Mouse (Mus musculus) liver, embryonic 16.5 days (tissue): ENCODE measurements around the gene Brsk1. TPM values are rescaled to one million over a fixed set of nuclear protein-coding genes. Genes with fewer than 3 reads are reported as not detected.
A peak's percentile ranks its signal among the peaks of the same experiment; 100 is the strongest.

Experiments used
- ATAC-seq: fragments of 200-750 bp; cut with Nextera tagmentation; 2 replicates; pipeline ENCODE4 v1.8.0; 2017; ENCODE audit warnings: low read depth, mild to moderate bottlenecking, moderate number of reproducible peaks, moderate library complexity
- H3K27ac ChIP-seq: fragments of 300-500 bp; sonication (generic); 2 replicates; pipeline ENCODE4 v1.5.1; 2014; ENCODE audit warnings: mild to moderate bottlenecking, low read length
- H3K27me3 ChIP-seq: fragments of 300-500 bp; sonication (generic); 2 replicates; pipeline ENCODE4 v1.6.1; 2014; ENCODE audit warnings: low read depth, low read length, mixed read lengths; ENCODE audit not compliant: control insufficient read depth, insufficient read depth
- H3K36me3 ChIP-seq: fragments of 300-500 bp; sonication (generic); 2 replicates; pipeline ENCODE4 v1.6.1; 2014; ENCODE audit warnings: mild to moderate bottlenecking; ENCODE audit not compliant: control insufficient read depth, insufficient read depth
- H3K4me1 ChIP-seq: fragments of 300-500 bp; sonication (generic); 2 replicates; pipeline ENCODE4 v1.6.1; 2014; ENCODE audit warnings: low read depth, low read length, mixed read lengths; ENCODE audit not compliant: control insufficient read depth
- H3K4me2 ChIP-seq: fragments of 300-500 bp; sonication (generic); 2 replicates; pipeline ENCODE4 v1.6.1; 2014; ENCODE audit warnings: low read depth, low read length, mixed read lengths
- H3K4me3 ChIP-seq: fragments of 300-500 bp; sonication (generic); 2 replicates; pipeline ENCODE4 v1.5.1; 2014; ENCODE audit warnings: low read depth, mild to moderate bottlenecking, low read length
- H3K9ac ChIP-seq: fragments of 300-500 bp; sonication (generic); 2 replicates; pipeline ENCODE4 v1.6.1; 2014; ENCODE audit warnings: low read depth, low read length
- H3K9me3 ChIP-seq: fragments of 300-500 bp; sonication (generic); replicated peaks from 2 replicates; pipeline ENCODE4 v1.6.1; 2016; ENCODE audit warnings: low read length; ENCODE audit not compliant: control insufficient read depth
- WGBS: fragments of 180-500 bp; shearing (Covaris S2); extraction: QIAGEN DNeasy Blood & Tissue Kit; methylation state at CpG from one replicate; pipeline ENCODE4 v1.1.7; 2014; ENCODE audit not compliant: insufficient replicate concordance; 5-methylcytosine and 5-hydroxymethylcytosine counted together
- polyA plus RNA-seq: library from polyadenylated mRNA; unstranded; fragments of >200 nt; fragmentation: Nextera tagmentation; extraction: Ambion mirVana; gene quantifications from 2 replicates; pipeline ENCODE4 v1.2.1, GENCODE M21; 2015

Gene Brsk1
- polyA plus RNA-seq, 1 experiment from 2014 or later: 0.14 TPM

- Histone ChIP-seq H3K36me3 (peaks cover 13% of the 10 kb centered on the region; the same call in 1 of the 2 replicates), H3K4me3 (no peak overlapping the region), H3K4me1 (peaks cover 84% of the 10 kb centered on the region), H3K27ac (peak overlapping the region; percentile 29), H3K27me3 (no peaks in the 10 kb centered on the region), H3K4me2 (no peak overlapping the region; the same call in 1 of the 2 replicates), H3K9ac (peak overlapping the region; percentile 40; the same call in 1 of the 2 replicates), H3K9me3 (no peaks in the 10 kb centered on the region)
- ATAC-seq: no peak
- 42% methylated on average over 5 of the region's 6 CpGs for WGBS
Measured at GRCm38 (mm10) chr7:4744886-4745285, 54.5 kb downstream of the Brsk1 start.

GRCm38 (mm10) chr7:4746326-4746980, 56.0 kb downstream of the Brsk1 start:
- peak overlapping the region; percentile 94 for H3K27ac ChIP-seq

GRCm38 (mm10) chr7:4747156-4747899, 56.9 kb downstream of the Brsk1 start:
- Histone ChIP-seq H3K9ac (peak overlapping the region; percentile 55), H3K4me2 (peak overlapping the region; percentile 53), H3K9me3 (no peaks in the 10 kb centered on the region), H3K27ac (peak overlapping the region; percentile 94), H3K27me3 (no peaks in the 10 kb centered on the region), H3K36me3 (peaks cover 13% of the 10 kb centered on the region; the same call in 1 of the 2 replicates), H3K4me1 (peaks cover 88% of the 10 kb centered on the region), H3K4me3 (peak overlapping the region; percentile 33)
- 36% methylated on average over 9 of the region's 9 CpGs for WGBS
- peak; percentile 72 for ATAC-seq

More at GRCm38 (mm10) chr7:4746326-4746980, 56.0 kb downstream of the Brsk1 start:
- no peak overlapping the region; the same call in 1 of the 2 replicates for H3K4me3 ChIP-seq
- WGBS: 77% methylated on average over 22 of the region's 22 CpGs
- H3K4me1 ChIP-seq: peaks cover 88% of the 10 kb centered on the region
- no peaks in the 10 kb centered on the region for H3K9me3 ChIP-seq
- H3K9ac ChIP-seq: peak overlapping the region; percentile 55; the same call in 1 of the 2 replicates
- H3K36me3 ChIP-seq: peaks cover 13% of the 10 kb centered on the region; the same call in 1 of the 2 replicates
- H3K27me3 ChIP-seq: no peaks in the 10 kb centered on the region
- H3K4me2 ChIP-seq: peak overlapping the region; percentile 53
- no peak for ATAC-seq

- peaks cover 88% of the 10 kb centered on the region for H3K4me1 ChIP-seq
- peaks cover 13% of the 10 kb centered on the region; the same call in 1 of the 2 replicates for H3K36me3 ChIP-seq
- H3K4me3 ChIP-seq: no peak overlapping the region
- peak overlapping the region; percentile 94 for H3K27ac ChIP-seq
- H3K4me2 ChIP-seq: peak overlapping the region; percentile 27; the same call in 1 of the 2 replicates
- H3K27me3 ChIP-seq: no peaks in the 10 kb centered on the region
- 68% methylated on average over 4 of the region's 4 CpGs for WGBS
- H3K9me3 ChIP-seq: no peaks in the 10 kb centered on the region
- ATAC-seq: no peak
- H3K9ac ChIP-seq: peak overlapping the region; percentile 6
Measured at GRCm38 (mm10) chr7:4748321-4748720, 57.9 kb downstream of the Brsk1 start.

- peaks cover 80% of the 10 kb centered on the region for H3K4me1 ChIP-seq
- ATAC-seq: peak; percentile 5
- H3K27ac ChIP-seq: peak overlapping the region; percentile 94
- peaks cover 13% of the 10 kb centered on the region; the same call in 1 of the 2 replicates for H3K36me3 ChIP-seq
- no peak overlapping the region for H3K9ac ChIP-seq
- 33% methylated on average over 2 of the region's 2 CpGs for WGBS
- no peaks in the 10 kb centered on the region for H3K27me3 ChIP-seq
- no peak overlapping the region for H3K4me2 ChIP-seq
- no peak overlapping the region for H3K4me3 ChIP-seq
- no peaks in the 10 kb centered on the region for H3K9me3 ChIP-seq
Measured at GRCm38 (mm10) chr7:4749169-4749568, 58.8 kb downstream of the Brsk1 start.

- H3K4me3 ChIP-seq: peak overlapping the region; percentile 73
- H3K4me2 ChIP-seq: peak overlapping the region; percentile 85
- ATAC-seq: peak; percentile 78
- no peaks in the 10 kb centered on the region for H3K27me3 ChIP-seq
- H3K9me3 ChIP-seq: no peaks in the 10 kb centered on the region
- H3K36me3 ChIP-seq: no peaks in the 10 kb centered on the region
- peak overlapping the region; percentile 71 for H3K9ac ChIP-seq
- peaks cover 50% of the 10 kb centered on the region for H3K4me1 ChIP-seq
- peak overlapping the region; percentile 89 for H3K27ac ChIP-seq
- 3% methylated on average over 30 of the region's 30 CpGs for WGBS
Measured at GRCm38 (mm10) chr7:4751971-4752820, 61.8 kb downstream of the Brsk1 start.

- Histone ChIP-seq H3K4me1 (peaks cover 45% of the 10 kb centered on the region), H3K9me3 (no peaks in the 10 kb centered on the region), H3K4me2 (peak within 1 kb of the TSS; percentile 85), H3K27ac (peak within 1 kb of the TSS; percentile 89), H3K27me3 (no peaks in the 10 kb centered on the region), H3K4me3 (peak within 1 kb of the TSS; percentile 73), H3K36me3 (no peaks in the 10 kb centered on the region), H3K9ac (peak within 1 kb of the TSS; percentile 71)
- ATAC-seq: peak; percentile 85
- WGBS: 6% methylated on average over 24 of the region's 24 CpGs
Measured at GRCm38 (mm10) chr7:4752821-4753570, 62.6 kb downstream of the Brsk1 start, which contains the start of gene Cox6b2. Gene Cox6b2, minus strand, starts transcription at chr7:4753094.

GRCm38 (mm10) chr7:4759670-4760069, 69.3 kb downstream of the Brsk1 start:
- Histone ChIP-seq H3K4me2 (no peak overlapping the region), H3K36me3 (no peaks in the 10 kb centered on the region), H3K27ac (no peak overlapping the region), H3K4me1 (no peaks in the 10 kb centered on the region), H3K4me3 (no peak overlapping the region), H3K9me3 (no peaks in the 10 kb centered on the region), H3K9ac (no peak overlapping the region), H3K27me3 (no peaks in the 10 kb centered on the region)
- ATAC-seq: no peak
- WGBS: 22% methylated on average over 1 of the region's 1 CpGs
